Mouse (Mus musculus) adrenal gland, postnatal 4 days (tissue): ENCODE measurements around the gene Chac1. TPM values are rescaled to one million over a fixed set of nuclear protein-coding genes. Genes with fewer than 3 reads are reported as not detected.

ENCODE experiments used
- DNase-seq, 2 experiments: peaks; one replicate each; pipeline ENCODE4 v3.0.0; 2021 to 2022; ENCODE audit warnings: low spot score in 2 of 2, mixed read lengths in 2 of 2
- long read RNA-seq, 2 experiments: library from polyadenylated mRNA; stranded (forward); transcript quantifications; one replicate each; pipeline ENCODE4 v2.0.0; 2021
- total RNA-seq, 2 experiments: library from RNA; stranded (reverse); gene quantifications; 2 replicates each; pipeline ENCODE4 v1.2.3; 2021

Gene Chac1
- 1 to 10 TPM; 1.3 to 2.0 TPM for total RNA-seq
- long read RNA-seq, experiment 1, partial matches to known transcripts = 0 of 1 reads
- long read RNA-seq, experiment 1, other reads (novel, unspliced or antisense) = 0 of 1 reads
- long read RNA-seq, experiment 2, partial matches to known transcripts = 0 of 2 reads
- long read RNA-seq, experiment 2, other reads (novel, unspliced or antisense) = 0 of 2 reads

DNA sequence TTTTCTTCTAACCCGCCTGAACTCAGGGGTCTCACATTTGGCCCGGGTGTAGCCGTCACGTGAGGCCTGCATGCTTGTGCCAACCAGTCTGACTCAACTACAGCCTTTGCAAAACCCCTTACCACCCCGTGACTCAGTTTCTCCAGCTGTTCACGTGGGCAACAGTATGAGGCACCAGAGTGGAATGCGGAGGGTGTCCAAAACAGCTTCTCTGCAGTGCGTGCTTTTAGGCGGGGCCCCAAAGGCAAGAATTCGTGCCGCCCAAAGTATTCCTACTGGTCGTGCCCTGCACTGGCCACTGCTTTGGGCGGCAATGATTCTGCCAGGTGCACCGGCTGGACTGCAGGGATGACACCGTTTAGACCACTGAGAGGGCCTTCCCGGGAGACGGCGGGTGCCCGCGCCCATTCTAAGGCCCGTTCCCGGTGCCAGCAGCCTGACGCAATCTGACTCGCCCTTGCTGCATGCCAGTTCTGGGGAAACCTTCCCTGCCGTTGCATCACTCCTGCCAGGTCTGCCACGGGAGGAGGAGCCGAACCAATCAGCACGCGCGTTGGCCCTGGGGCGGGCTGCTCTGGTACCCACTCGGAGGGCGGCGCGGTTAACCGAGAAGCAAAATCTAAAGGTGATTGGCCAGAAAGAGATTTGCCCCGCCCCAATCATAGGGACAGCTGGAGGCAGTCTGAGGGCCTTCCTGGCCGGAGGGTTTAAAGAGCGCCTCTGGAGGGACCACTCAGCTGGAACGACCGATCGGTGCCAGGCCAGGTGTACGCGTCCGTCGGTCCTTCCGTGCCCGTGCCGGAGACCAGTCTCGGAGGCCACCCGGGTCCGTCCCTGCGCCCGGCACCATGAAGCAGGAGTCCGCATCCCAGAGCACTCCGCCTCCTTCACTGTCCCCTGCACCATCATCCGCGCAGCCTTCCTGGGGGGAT, at the start of gene Chac1:
TSS of gene Chac1 (plus strand) at position 675 of the 932 bp plus-strand sequence.
- DNase-seq = peak; percentile 73 to 79

DNA sequence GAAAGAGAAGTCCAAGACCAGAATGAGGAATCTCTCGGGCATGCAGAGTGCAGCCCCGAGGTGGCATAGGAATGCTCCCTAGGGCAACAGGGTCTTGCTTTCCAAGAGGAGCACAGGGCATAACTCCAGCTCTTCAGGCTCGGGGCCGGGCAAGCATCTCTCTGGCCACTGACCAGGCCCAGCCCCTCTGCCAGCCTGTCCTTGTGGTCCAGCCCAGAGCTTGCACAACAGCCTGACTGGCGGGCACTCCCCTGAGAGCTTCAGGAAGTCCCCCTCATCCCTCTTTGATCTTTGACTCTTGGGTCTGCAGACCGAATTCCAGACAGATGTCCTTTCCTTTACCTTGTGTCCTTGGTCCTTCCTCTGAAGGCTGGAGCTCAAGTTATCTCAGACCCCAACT, 48.2 kb upstream of the Chac1 start:
- no peak for DNase-seq

- no peak for DNase-seq
These were observed 46.6 kb upstream of the Chac1 start for GRCm38 (mm10) chr2:119304391-119304790.

DNA sequence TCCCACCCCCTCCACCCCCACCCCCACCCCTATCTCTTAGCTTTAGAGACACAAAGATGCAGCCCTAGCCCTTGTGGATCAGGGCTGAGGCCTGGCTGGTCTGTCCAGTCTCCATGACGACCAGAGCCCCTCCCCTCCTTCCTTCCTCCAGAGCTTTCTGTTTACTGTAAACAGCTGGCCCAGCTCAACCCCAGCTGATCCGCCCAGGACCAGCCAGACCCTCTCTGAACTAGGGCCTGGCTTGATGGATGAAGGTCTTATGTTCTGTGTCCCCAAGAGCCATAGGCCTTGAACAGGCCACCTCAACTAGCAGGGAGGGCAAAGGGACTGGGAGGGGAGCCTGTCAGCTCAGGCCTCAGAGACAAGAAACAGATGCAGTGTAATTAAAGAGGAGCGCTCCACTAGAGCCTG, 46.2 kb upstream of the Chac1 start:
- DNase-seq = no peak

DNA sequence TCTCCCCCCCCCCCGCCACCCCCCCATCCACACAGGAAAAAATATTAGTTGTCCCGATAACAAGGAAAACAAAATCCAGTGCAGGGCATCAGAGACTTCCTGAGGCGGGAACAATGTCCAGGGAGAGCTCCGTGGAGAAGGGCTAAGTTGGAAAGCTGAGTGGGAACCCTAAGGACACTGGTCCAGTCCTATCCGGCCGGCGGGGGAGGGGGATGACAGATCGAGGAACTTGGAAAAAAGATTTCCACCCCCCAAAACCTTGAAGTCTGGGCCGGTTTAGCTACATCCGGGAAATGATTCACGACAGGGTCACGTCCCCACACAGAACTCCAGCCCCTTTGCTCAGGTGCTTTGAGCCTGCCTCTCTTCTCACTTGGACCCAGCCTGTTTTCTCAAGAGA, 39.5 kb upstream of the Chac1 start:
- no peak for DNase-seq

DNA sequence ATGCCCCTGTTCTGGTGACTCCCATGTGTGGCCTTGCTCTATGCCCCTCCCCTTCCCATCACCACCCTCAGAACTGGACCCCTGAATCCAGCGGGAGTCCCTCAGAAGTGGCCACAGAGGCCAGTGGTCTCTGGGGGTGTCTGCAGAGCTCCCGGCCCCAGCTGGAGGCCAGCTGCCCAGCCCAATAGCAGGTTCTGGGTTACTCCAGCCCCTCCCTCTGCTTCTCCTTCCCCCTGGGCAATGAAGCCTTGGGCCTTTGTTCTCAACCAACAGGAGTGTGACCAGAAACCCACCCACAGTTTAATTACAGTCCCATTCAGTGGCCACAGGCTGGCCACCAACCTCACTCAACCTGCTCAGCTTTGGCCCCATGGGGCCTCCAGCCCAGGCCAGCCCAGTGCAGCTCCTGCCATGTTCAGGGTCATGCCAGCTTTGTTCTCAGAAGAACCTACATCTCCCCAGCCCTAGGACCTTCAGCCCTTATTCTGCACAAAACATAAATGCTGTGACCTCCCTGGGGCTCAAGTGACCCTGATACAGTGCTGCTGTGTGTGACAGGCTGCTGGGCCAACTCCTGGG, 38.6 kb upstream of the Chac1 start:
- DNase-seq = no peak

GRCm38 (mm10) chr2:119313780-119314479, 37.1 kb upstream of the Chac1 start:
- DNase-seq = no peak

DNA sequence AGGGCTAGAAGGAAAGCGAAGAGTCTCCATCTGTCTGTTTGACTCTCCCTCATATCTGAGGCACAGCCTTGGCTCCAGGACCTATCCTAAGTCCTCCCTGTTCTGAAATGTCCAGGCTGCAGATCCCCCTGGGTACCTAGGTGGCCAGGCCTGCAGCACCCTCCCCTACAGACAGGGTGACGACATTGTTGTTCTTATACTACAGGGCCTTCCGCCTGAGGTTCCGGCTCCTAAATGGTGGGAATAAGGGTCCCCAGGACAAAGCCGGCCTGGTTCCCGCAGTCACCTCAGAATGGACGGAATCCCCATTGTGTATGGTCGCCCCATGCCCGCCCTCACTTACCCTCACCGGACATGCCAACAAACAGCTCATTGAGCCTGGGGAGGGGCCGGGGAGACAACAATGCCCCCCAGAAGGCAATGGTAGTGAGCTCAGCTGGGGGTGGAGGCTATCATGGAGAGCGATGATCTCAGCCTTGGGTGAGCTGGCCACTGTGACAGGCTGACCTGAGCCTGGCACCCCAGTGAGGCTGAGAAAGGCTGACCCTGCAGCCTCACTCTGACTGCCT, 36.2 kb upstream of the Chac1 start:
- DNase-seq = no peak

DNA sequence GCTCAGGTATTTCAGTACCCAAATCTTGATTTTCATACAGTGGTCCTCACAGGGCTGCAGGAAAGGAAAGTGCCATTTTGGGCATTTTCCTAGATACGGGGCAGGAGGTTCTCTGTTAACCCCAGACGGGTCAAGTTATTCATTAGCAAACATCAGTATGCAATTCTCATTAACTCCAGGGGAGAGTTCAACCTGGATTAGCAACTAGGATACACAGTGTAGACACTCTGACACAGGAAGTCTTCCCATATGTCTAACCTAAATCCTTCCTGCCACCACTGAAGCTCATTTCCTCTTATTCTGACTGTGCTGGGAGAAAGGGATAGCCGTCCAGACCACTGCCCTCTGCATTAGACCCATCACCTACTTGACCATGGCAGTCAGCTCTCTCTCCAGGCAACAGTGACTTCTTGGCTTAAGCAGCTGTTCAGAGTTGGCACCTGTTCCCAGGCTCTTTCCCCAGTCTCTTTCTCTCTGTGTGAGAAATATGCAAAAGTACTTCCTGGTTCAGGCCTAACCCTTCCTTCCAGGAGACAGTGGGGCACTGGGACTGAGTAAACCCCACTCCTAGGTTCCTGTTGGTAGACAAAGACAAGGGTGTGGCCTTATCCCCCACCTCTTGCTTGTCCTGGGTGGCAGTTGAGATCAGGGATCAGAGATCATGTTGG, 32.9 kb upstream of the Chac1 start:
- no peak for DNase-seq

DNA sequence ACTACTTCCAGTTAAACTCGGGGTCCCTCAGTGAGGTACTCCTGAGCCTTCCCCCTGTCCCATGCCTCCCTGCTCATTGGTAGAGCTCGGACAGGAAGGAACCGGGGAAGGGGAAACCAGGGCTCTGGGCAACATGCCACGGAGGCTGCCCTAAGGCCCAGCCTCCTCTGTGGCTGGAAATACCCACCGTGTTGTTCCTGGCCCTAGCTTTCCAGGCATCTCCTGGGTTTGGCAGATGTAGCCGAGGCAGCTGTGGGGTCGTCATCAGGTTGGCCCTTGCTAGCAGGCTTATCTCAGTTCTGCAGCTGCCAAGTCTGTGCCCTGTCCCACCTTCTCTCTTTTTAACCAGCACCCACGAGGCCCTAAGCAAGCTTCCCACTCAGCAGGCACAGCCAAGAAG, 30.5 kb upstream of the Chac1 start:
- no peak for DNase-seq

- DNase-seq = no peak
These were observed 29.1 kb upstream of the Chac1 start for GRCm38 (mm10) chr2:119321771-119322586.

DNA sequence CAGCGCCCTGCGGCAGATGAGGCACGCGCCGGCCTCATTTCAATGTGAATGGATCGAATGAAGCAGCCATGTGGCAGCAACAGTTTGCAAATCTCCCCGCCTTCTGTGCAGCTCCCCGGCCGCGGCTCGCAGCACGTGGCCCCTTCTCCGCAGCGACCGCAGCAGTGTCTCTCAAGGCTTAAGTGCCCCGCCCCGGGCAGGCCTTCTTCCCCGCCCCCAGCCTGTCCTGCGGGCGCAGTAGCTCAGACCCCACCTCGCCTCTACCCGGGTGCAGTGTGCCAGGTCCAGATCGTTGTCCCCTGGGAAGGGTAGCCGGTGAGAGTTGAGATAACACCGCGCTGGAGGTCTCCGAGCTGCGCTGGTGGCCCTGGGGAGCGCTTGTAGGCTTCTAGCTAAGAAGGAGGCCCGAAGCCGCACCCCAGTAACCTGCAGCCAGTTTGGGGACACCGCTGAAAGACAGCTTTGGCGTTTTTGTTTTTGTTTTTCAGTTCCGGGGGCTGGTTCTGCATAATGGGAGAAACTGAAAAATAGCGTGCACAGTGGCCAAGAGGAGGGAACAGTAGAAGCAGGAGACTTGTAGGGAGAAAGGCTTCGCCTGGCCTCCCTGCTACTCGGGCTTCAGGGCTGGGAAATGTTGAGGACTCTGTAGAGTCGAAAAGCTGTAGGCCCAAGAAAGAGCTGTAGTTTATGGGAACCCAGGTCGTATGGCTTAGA, 28.3 kb upstream of the Chac1 start:
- DNase-seq = no peak

- no peak for DNase-seq
These were observed 27.0 kb upstream of the Chac1 start for GRCm38 (mm10) chr2:119323866-119324575.

DNA sequence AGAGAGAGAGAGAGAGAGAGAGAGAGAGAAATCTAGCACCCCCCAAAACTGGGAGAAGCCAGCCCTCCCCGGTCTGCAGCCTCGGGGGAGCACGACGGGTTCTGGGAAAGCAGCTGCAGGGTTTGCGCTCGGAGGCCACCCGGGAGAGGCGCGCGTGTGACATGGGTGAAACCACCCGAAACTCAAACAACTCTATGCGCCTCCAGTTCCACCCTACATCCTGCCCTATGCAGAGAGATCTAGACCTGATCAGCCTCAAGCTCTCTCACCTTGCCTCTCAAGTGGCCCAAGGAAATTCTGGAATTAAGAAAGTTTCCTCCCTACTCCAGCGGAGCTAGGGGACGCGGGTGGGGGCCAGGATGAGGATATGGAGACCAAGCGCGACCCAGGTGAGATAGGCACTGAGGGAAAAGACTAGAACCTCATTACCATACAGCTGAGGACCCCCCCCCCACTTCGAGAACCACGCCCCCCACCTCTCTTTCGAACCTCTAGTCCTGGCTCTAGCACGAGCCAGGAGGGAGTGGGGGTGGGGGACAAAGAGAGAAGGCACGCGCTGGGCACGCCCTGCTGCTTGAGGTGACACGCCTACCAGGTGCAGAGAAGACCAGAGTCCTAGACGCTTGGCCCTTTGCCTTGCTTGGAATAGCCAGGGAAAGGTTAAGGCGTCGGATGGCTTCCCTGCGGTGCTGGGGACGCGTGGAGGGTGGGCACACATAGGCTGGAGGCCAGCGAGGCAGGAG, 26.3 kb upstream of the Chac1 start:
- DNase-seq = no peak

DNA sequence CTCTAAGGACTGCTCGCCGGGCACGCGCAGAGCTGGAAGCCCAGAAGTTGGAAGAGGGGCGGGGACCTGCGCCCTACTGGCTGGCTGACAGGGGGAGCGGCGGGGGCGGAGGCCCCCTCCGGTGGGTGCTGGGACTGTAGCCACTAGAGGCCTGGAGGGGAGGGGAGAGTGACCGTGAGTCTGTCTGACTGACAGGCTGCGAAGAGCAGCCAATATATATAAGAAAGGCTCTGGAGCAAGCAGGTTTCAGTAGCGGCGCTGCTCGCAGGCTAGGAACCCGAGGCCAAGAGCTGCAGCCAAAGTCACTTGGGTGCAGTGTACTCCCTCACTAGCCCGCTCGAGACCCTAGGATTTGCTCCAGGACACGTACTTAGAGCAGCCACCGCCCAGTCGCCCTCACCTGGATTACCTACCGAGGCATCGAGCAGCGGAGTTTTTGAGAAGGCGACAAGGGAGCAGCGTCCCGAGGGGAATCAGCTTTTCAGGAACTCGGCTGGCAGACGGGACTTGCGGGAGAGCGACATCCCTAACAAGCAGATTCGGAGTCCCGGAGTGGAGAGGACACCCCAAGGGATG, 25.4 kb upstream of the Chac1 start, which contains the start of gene Dll4:
TSS of gene Dll4 (plus strand) at position 217 of the 576 bp plus-strand sequence.
- no peak for DNase-seq

- DNase-seq = no peak
These were observed 24.6 kb upstream of the Chac1 start for GRCm38 (mm10) chr2:119326161-119327101.
